Mouse (Mus musculus) brain, embryonic 14.5 days (tissue): Measurements from ENCODE around the gene Minpp1. TPM values are rescaled to one million over a fixed set of nuclear protein-coding genes. Genes with fewer than 3 reads are reported as not detected.
A peak's percentile ranks its signal among the peaks of the same experiment; 100 is the strongest.
"Not testable (repeated sequence)": the region's sequence is repeated elsewhere in the genome, so short reads cannot be mapped to it uniquely, and the experiment has no call there.

Experiments
- DNase-seq: peaks from one replicate; pipeline ENCODE4 v3.0.0-alpha.2; 2011; ENCODE audit warnings: low read depth
- CTCF ChIP-seq: fragments of 200-500 bp; IDR thresholded peaks from 2 replicates; pipeline ENCODE4 v1.5.1; 2012; ENCODE audit warnings: inconsistent platforms, mild to moderate bottlenecking, moderate library complexity, borderline replicate concordance; ENCODE audit not compliant: insufficient read depth, insufficient read length; ENCODE audit errors: extremely low read depth
- POLR2A ChIP-seq: fragments of 200-500 bp; IDR thresholded peaks from 2 replicates; pipeline ENCODE4 v1.6.1; 2012; ENCODE audit warnings: mild to moderate bottlenecking, inconsistent platforms, borderline replicate concordance; ENCODE audit not compliant: poor library complexity, insufficient read depth, insufficient read length, severe bottlenecking; ENCODE audit errors: extremely low read depth
- polyA plus RNA-seq: library from polyadenylated mRNA; depleted of rRNA; stranded (reverse); fragments of >200 nt; gene quantifications from 2 replicates; pipeline ENCODE4 v1.2.3, GENCODE M21; 2012; rRNA removed

The Minpp1 gene
- 37.4 and 41.5 TPM in 2 replicates for polyA plus RNA-seq

DNA sequence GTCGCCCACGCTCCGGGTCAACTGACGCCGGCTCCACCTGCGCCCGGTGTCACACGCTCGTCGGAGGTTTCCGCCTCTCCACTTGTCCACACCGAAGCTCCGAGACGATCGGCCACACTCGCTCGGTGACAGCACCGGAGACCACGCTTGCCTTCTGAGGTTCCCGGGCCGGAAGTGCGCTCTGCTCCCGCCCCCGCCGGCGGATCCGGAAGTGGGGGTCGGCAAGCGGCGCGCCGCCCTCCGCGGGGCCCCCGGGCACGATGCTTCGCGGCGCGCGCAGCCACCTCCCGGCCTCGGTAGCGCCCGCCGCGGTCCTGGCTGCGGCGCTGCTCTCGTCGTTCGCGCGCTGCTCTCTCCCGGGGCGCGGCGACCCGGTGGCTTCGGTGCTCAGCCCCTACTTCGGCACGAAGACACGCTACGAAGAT, at the start of gene Minpp1:
Gene Minpp1, plus strand, starts transcription at position 89 of the 425 bp plus-strand sequence.
- peak; percentile 93 for DNase-seq
- TF ChIP-seq CTCF, result no peak
- TF ChIP-seq POLR2A, result peak; percentile 89

DNA sequence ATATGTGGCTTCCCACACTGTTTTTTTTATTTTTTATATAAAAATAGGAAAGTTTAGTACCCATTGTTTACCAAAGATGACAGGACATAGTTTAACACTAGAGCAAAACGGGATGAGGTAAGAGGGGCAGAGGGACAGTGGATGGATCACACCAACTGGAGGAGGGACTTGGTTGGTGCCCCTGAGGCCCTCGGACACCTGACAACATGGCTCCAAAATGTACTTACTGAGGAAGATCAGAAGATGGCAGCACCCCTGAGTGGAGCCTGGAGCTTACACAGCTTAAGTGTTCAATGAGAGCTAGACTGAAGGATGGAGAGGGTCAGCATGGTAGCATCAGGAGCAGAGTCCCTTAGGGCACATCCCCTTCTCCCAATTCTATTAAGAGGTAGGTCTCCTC, 46.2 kb upstream of the Minpp1 start:
- TF ChIP-seq CTCF, result no peak
- TF ChIP-seq POLR2A, result no peak
- no peak for DNase-seq

DNA sequence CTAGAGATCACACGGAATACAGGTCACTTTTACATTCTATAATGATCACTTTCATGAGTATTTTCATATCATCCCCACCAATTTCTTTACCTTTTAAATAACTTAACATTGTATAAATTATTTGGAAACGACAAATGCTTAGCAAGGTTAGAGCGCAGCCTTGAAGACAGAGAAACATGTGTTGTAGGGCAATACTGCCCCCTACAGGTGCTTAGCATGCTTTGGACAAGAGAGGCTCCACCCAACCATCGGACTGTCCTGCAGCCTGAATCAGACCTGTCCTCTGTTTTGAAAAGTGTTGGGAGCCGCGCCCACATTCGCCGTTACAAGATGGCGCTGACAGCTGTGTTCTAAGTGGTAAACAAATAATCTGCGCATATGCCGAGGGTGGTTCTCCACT, 44.0 kb upstream of the Minpp1 start:
- TF ChIP-seq POLR2A (no peak), CTCF (no peak)
- no peak for DNase-seq

DNA sequence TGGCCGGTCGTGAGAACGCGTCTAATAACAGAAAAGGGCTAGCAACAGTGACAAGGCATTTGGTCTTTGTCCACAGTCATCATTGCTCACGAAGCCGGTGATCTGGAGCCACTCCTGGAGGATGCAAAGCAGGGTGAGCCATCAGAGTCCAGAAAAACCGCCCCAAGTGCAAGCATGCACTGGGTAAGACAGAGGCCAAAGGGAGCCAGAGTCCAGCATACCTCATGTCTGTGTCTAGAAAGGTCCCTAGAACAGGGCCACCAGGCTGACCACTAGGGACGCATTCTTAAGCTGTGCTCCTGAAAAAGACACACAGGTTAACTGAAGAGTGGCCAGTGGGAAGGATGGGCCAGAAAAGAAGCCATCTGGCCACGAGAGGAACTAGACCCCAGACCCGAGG, 36.6 kb upstream of the Minpp1 start:
- TF ChIP-seq CTCF (no peak), POLR2A (no peak)

DNA sequence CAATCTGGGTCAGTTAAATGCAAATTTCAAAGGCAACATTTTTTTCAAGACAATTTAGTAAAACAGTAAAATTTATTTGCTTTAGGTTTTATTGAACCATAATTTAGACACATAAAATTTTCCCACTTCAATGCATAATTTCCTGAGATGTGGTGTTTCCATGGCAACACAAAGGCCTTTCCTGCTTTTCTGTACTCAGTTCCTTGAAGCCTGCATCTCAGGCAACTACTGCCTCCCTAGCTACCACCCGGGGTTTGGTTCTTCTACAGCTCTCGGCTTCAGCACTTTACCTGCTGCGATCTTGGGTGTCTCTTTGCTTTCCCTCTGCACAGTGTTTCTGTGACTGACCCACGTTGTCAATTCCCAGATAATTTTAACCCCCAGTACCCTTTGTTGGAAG, 33.3 kb upstream of the Minpp1 start:
- peak; percentile 31 for DNase-seq
- TF ChIP-seq CTCF, result no peak
- TF ChIP-seq POLR2A, result no peak

More for the DNA sequence above, 36.6 kb upstream of the Minpp1 start:
- DNase-seq, result no peak

DNA sequence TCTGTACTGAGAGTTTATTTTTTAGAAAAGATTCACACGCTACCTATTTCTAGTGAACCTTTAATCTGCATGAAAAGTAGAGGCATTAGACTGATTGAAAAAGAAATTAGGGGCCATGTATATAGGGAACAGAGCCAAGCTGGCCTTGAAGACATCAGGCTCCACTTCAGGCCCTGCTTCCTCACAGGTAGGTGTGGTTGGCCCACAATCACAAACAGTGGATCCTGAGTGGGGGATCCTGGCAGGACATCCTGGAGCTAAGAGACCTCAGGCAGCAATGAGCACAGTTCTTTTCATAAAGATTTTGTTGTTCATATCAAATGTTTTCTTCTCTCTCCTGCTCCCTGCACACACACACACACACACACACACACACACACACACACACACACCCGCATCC, 28.8 kb upstream of the Minpp1 start:
- DNase-seq, result no peak
- TF ChIP-seq CTCF (no peak), POLR2A (no peak)

DNA sequence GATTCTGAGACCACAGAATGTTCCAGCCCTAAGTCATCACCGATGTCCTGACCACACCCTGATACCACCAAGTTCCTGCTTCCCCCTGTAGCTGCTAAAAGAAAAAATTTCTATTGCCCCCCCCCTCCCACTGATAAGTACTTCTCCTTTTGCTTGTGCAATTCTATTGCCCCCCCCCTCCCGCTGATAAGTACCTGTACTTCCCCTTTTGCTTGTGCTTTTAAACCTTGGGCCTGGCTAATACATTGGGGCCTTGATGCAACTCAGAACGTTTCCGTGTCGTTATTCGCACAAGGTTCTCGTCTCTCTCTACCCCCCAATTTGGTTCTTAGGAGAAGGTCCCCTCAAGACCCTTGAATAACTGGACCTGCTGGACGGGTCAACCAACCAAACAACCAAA, 27.9 kb upstream of the Minpp1 start:
- DNase-seq, result not testable (repeated sequence)

DNA sequence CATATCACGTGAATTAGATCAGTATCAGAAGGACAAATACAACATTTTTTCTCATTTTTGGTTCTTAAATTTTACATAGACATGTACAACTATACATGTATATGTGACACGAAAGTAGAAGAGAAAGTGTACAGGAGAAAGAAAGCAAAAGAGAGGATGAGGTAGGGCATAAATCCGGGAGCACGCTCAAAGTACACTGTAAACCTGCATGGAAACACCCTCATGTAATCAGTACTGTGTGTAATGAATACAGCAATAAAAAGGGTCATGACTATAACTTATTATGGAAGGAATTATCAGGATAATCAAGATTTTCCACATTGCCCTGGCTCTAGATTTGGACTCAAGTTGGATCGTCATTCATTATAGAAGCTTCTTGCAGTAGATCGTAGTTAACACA, 22.5 kb upstream of the Minpp1 start:
- TF ChIP-seq POLR2A, result no peak
- no peak for TF ChIP-seq CTCF

DNA sequence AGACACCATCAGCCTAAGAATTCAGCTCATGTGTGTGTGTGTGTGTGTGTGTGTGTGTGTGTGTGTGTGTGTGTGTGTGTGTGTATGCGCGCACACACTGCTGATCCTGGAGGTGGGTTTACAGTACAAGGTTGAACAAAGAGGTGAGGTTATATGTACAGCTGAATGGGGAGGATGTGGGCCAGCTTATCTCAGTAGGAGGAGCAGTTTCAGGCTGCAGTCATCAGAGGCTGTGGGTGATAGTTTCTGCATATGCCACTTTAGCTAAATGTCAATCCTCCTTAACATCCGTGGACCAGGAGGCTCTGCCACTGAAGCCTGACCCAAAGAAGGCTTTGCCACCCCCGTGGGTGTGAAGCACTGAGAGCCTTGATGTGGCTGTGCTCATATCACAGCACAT, 20.3 kb upstream of the Minpp1 start:
- TF ChIP-seq CTCF, result no peak
- no peak for TF ChIP-seq POLR2A
- no peak for DNase-seq

More for the DNA sequence above, 22.5 kb upstream of the Minpp1 start:
- no peak for DNase-seq

DNA sequence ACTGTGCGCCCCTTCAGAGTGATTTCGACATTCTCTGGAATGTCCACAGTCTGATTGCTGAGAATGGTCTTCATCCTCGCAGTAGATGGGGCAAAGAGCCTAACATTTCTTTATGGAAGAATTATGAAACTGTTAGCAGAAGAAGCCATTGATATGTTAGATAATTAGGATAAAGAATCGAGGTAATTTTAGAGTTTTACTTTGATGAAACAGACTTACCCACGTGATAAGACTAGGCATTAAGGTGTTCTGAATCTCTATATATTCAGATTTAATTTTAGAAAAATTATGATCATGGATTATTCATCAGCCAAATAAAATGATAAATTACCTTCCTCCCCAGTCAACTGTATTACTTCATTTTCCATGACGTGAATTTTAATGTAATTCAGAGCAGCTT, 19.1 kb upstream of the Minpp1 start, which contains the start of gene Rpl9-ps6:
Gene Rpl9-ps6, minus strand, starts transcription at position 101 of the 400 bp plus-strand sequence.
- TF ChIP-seq POLR2A, result no peak
- no peak for TF ChIP-seq CTCF

DNA sequence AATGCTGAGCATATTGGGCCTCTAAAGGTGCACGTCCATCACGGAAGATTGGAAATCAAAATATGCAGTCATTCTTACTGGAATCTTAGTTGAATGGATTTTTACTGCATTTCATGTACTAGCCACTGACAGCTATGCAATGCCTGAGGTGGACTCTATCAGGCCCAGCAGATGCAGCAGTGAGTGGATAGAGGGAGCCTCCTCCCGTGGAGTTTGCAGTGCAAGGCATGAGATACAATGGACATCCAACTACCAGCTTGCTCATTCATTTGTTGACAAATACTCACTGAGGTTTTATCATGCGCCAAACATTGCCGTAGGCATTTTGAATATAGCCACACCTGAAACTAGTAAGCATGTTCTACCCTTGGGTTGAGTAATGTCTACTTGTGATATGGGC, 18.2 kb upstream of the Minpp1 start:
- no peak for TF ChIP-seq CTCF
- no peak for TF ChIP-seq POLR2A
- no peak for DNase-seq

More for the DNA sequence above, 19.1 kb upstream of the Minpp1 start, which contains the start of gene Rpl9-ps6:
- no peak for DNase-seq

DNA sequence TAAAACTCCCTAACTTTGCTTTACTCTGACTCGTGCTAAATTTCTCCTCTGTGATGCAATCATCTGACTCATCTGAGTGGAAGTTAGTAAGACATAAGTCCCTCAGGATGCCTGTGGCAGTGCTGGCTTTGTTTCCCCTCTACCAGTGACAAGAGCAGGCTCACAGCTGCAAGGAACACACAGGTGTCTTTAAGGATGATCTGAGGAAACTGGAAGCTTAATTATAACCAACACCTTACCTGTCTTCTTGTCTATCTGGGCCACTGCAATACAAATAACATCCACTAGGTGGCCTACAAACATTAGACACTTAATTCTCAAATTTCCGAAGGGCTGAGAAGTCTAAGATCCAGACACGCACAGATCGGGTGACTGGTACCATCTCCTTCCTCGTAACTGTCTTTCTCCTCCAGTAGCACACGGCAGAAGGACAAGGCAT, 15.5 kb upstream of the Minpp1 start:
- TF ChIP-seq POLR2A, result no peak
- TF ChIP-seq CTCF, result peak; percentile 57; the same call in 1 of the 2 replicates
- peak; percentile 73 for DNase-seq
